Mouse (Mus musculus): ENCODE measurements around the gene D930020B18Rik. TPM values are rescaled to one million over a fixed set of nuclear protein-coding genes. Genes with fewer than 3 reads are reported as not detected.

D930020B18Rik gene
- polyA plus RNA-seq, 1 experiment from 2014 or later: 0.21 TPM

GRCm38 (mm10) chr10:121687511-121687910 is 46.1 kb downstream of the D930020B18Rik start:
- H3K27me3 ChIP-seq: no peaks in the 10 kb centered on the region
- no peaks in the 10 kb centered on the region for H3K36me3 ChIP-seq
- no peaks in the 10 kb centered on the region for H3K9me3 ChIP-seq
- H3K4me1 ChIP-seq (replicated peaks): no peaks in the 10 kb centered on the region
- ATAC-seq (ENCODE audit: low FRiP score, low read depth): no peak
- H3K9ac ChIP-seq: no peak overlapping the region
- H3K27ac ChIP-seq (replicated peaks): no peak overlapping the region
- WGBS: 74% methylated on average over 7 of the region's 7 CpGs
- no peak overlapping the region for H3K4me2 ChIP-seq
- H3K4me3 ChIP-seq: no peak overlapping the region

GRCm38 (mm10) chr10:121689591-121690314 is 48.4 kb downstream of the D930020B18Rik start:
- ATAC-seq (ENCODE audit: low FRiP score, low read depth): peak; percentile 89
- Histone ChIP-seq H3K27ac (replicated peaks) (peak overlapping the region; percentile 55; the same call in 1 of the 2 replicates), H3K9ac (no peak overlapping the region), H3K36me3 (no peaks in the 10 kb centered on the region), H3K4me1 (replicated peaks) (no peaks in the 10 kb centered on the region), H3K9me3 (no peaks in the 10 kb centered on the region), H3K27me3 (no peaks in the 10 kb centered on the region), H3K4me2 (peak overlapping the region; percentile 36), H3K4me3 (peak overlapping the region; percentile 8; the same call in 1 of the 2 replicates)
- WGBS: 19% methylated on average over 15 of the region's 15 CpGs

GRCm38 (mm10) chr10:121692944-121693579 is 51.7 kb downstream of the D930020B18Rik start:
- no peaks in the 10 kb centered on the region for H3K36me3 ChIP-seq
- H3K4me3 ChIP-seq: no peak overlapping the region
- ATAC-seq (ENCODE audit: low FRiP score, low read depth): no peak
- H3K4me1 ChIP-seq (replicated peaks): no peaks in the 10 kb centered on the region
- WGBS: 48% methylated on average over 18 of the region's 18 CpGs
- no peaks in the 10 kb centered on the region for H3K27me3 ChIP-seq
- H3K4me2 ChIP-seq: peak overlapping the region; percentile 35
- no peak overlapping the region for H3K9ac ChIP-seq
- no peak overlapping the region for H3K27ac ChIP-seq (replicated peaks)
- no peaks in the 10 kb centered on the region for H3K9me3 ChIP-seq

- H3K9me3 ChIP-seq: no peaks in the 10 kb centered on the region
- no peaks in the 10 kb centered on the region for H3K36me3 ChIP-seq
- H3K27me3 ChIP-seq: no peaks in the 10 kb centered on the region
- H3K27ac ChIP-seq (replicated peaks): no peak overlapping the region
- H3K9ac ChIP-seq: no peak overlapping the region
- H3K4me3 ChIP-seq: no peak overlapping the region
- no peak for ATAC-seq (ENCODE audit: low FRiP score, low read depth)
- 83% methylated on average over 11 of the region's 11 CpGs for WGBS
- no peaks in the 10 kb centered on the region for H3K4me1 ChIP-seq (replicated peaks)
- no peak overlapping the region for H3K4me2 ChIP-seq
Measured at GRCm38 (mm10) chr10:121694567-121694966, 53.2 kb downstream of the D930020B18Rik start.

GRCm38 (mm10) chr10:121701296-121702248 is 60.2 kb downstream of the D930020B18Rik start:
- no peaks in the 10 kb centered on the region for H3K9me3 ChIP-seq
- WGBS: 62% methylated on average over 11 of the region's 11 CpGs
- H3K4me3 ChIP-seq: no peak overlapping the region
- no peak overlapping the region for H3K4me2 ChIP-seq
- H3K9ac ChIP-seq: no peak overlapping the region
- ATAC-seq (ENCODE audit: low FRiP score, low read depth): no peak
- no peak overlapping the region for H3K27ac ChIP-seq (replicated peaks)
- no peaks in the 10 kb centered on the region for H3K4me1 ChIP-seq (replicated peaks)
- H3K36me3 ChIP-seq: no peaks in the 10 kb centered on the region
- no peaks in the 10 kb centered on the region for H3K27me3 ChIP-seq

- no peak for ATAC-seq (ENCODE audit: low FRiP score, low read depth)
- H3K9me3 ChIP-seq: no peaks in the 10 kb centered on the region
- no peak overlapping the region for H3K4me2 ChIP-seq
- no peaks in the 10 kb centered on the region for H3K4me1 ChIP-seq (replicated peaks)
- no peak overlapping the region for H3K4me3 ChIP-seq
- H3K9ac ChIP-seq: no peak overlapping the region
- no peaks in the 10 kb centered on the region for H3K27me3 ChIP-seq
- no peaks in the 10 kb centered on the region for H3K36me3 ChIP-seq
- WGBS: 74% methylated on average over 6 of the region's 6 CpGs
- no peak overlapping the region for H3K27ac ChIP-seq (replicated peaks)
Measured at GRCm38 (mm10) chr10:121703619-121704018, 62.2 kb downstream of the D930020B18Rik start.

- no peak for ATAC-seq (ENCODE audit: low FRiP score, low read depth)
- Histone ChIP-seq H3K36me3 (no peaks in the 10 kb centered on the region), H3K9ac (no peak overlapping the region), H3K4me3 (no peak overlapping the region), H3K27ac (replicated peaks) (no peak overlapping the region), H3K4me1 (replicated peaks) (no peaks in the 10 kb centered on the region), H3K4me2 (no peak overlapping the region), H3K9me3 (no peaks in the 10 kb centered on the region), H3K27me3 (no peaks in the 10 kb centered on the region)
- WGBS: 88% methylated on average over 6 of the region's 6 CpGs
Measured at GRCm38 (mm10) chr10:121704871-121705270, 63.5 kb downstream of the D930020B18Rik start.

GRCm38 (mm10) chr10:121705399-121706163 is 64.2 kb downstream of the D930020B18Rik start:
- Histone ChIP-seq H3K9ac (no peak overlapping the region), H3K9me3 (no peaks in the 10 kb centered on the region), H3K36me3 (no peaks in the 10 kb centered on the region), H3K27me3 (no peaks in the 10 kb centered on the region), H3K4me1 (replicated peaks) (no peaks in the 10 kb centered on the region), H3K4me2 (no peak overlapping the region), H3K27ac (replicated peaks) (no peak overlapping the region), H3K4me3 (no peak overlapping the region)
- 88% methylated on average over 15 of the region's 15 CpGs for WGBS
- no peak for ATAC-seq (ENCODE audit: low FRiP score, low read depth)

GRCm38 (mm10) chr10:121716862-121717261 is 75.5 kb downstream of the D930020B18Rik start:
- Histone ChIP-seq H3K4me2 (no peak overlapping the region), H3K27me3 (no peaks in the 10 kb centered on the region), H3K4me3 (no peak overlapping the region), H3K36me3 (no peaks in the 10 kb centered on the region), H3K9me3 (no peaks in the 10 kb centered on the region), H3K27ac (replicated peaks) (no peak overlapping the region), H3K9ac (no peak overlapping the region), H3K4me1 (replicated peaks) (no peaks in the 10 kb centered on the region)
- no peak for ATAC-seq (ENCODE audit: low FRiP score, low read depth)

- no peaks in the 10 kb centered on the region for H3K27me3 ChIP-seq
- no peaks in the 10 kb centered on the region for H3K36me3 ChIP-seq
- H3K4me2 ChIP-seq: no peak overlapping the region
- WGBS: 94% methylated on average over 18 of the region's 18 CpGs
- no peak for ATAC-seq (ENCODE audit: low FRiP score, low read depth)
- no peak overlapping the region for H3K9ac ChIP-seq
- no peak overlapping the region for H3K27ac ChIP-seq (replicated peaks)
- no peaks in the 10 kb centered on the region for H3K9me3 ChIP-seq
- H3K4me3 ChIP-seq: no peak overlapping the region
- no peaks in the 10 kb centered on the region for H3K4me1 ChIP-seq (replicated peaks)
Measured at GRCm38 (mm10) chr10:121718896-121719585, 77.7 kb downstream of the D930020B18Rik start.

- Histone ChIP-seq H3K27me3 (no peaks in the 10 kb centered on the region), H3K4me2 (no peak overlapping the region), H3K4me1 (replicated peaks) (no peaks in the 10 kb centered on the region), H3K9me3 (no peaks in the 10 kb centered on the region), H3K4me3 (no peak overlapping the region), H3K27ac (replicated peaks) (no peak overlapping the region), H3K9ac (no peak overlapping the region), H3K36me3 (no peaks in the 10 kb centered on the region)
- no peak for ATAC-seq (ENCODE audit: low FRiP score, low read depth)
- 97% methylated on average over 13 of the region's 13 CpGs for WGBS
Measured at GRCm38 (mm10) chr10:121720701-121721100, 79.3 kb downstream of the D930020B18Rik start.
